Mouse (Mus musculus): ENCODE measurements at regions not wholly inside any gene's neighbourhood (a gene's known extent, or its start where the extent isn't known, plus 50 kb on each side); places are given as distances from the start of the nearest gene placed in this dataset.

DNA sequence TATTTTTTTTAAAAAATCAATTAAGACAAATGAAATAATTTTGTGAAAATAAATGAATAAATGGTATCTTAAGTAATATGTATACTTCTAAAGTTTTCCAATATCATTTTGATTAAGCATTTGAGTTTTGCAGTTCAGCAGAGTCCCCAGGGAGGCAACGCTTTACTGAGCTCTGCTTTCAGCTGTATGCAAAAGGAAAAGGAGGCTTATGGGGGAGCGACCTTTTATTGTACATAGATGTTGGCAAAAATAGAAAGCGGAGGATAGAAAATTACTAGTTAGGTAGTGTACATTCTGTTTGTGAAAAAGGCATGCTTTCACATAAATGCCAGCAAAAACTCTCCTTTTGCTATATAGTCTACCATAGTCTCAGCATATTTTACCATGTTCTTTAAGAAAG, 382.2 kb downstream of the Gria2 start:
- TF ChIP-seq CTCF (IDR thresholded peaks at IDR 0.05) (no peak), EP300 (IDR thresholded peaks at IDR 0.05) (no peak)

Measured in lung, postnatal 0 days (tissue).